Mouse (Mus musculus): ENCODE measurements around the gene Samd13. TPM values are rescaled to one million over a fixed set of nuclear protein-coding genes. Genes with fewer than 3 reads are reported as not detected.

Samd13 gene
- 0.53 and 0.59 TPM in 2 replicates for polyA plus RNA-seq (2015; fragmentation: Nextera tagmentation; extraction: Ambion mirVana)

DNA sequence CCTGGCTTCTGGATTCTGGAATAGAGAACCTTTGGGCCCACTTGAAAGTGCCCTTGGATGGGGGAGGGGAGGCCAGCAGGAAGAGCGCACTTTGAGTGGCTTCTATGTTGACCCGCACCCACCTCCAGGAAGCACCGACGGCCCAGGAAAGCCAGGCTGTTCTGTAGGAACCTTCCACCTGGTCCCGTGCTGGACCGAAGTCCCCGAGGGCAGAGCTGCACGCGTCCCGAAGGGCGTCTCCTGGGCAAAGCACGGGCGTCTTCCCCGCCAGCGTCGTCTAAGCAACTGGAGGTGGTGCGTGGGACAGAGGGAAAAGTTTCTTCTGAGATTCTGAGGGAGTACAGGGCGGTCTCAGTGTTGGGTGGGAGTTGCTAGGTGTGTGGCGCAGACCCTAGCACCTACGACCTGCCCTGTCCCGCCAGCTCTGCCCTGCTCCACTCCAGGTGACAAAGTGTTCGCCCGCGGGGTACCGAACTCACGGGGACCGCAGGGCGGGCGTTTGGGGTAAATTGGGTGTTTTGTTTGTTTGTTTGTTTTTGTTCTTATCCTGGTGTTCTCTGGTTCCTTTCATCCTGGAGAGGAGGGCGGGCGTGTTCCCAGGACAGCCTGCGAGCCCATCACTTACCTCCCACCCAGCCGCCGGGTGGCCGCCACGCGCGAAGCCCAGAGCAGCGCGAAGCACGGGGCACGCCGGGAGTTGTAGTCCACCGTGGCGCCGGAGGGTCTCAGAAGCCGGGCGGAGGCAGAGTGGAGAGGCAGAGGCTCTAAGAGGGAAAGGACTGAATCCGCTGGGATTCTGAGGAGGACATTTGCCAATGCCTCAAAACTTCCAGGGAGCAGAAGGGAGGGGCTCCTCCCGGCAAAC, at the start of gene Samd13:
Gene Samd13, minus strand, starts transcription at position 782 of the 865 bp plus-strand sequence.
- Histone ChIP-seq H3K4me1 (replicated peaks) (peaks cover 5% of the 10 kb centered on the region; the same call in 1 of the 2 replicates), H3K36me3 (no peaks in the 10 kb centered on the region), H3K9me3 (no peaks in the 10 kb centered on the region), H3K4me2 (replicated peaks) (peak within 1 kb of the TSS; percentile 90), H3K27me3 (replicated peaks) (no peaks in the 10 kb centered on the region), H3K9ac (peak within 1 kb of the TSS; percentile 51), H3K27ac (no peak within 1 kb of the TSS), H3K4me3 (replicated peaks) (peak within 1 kb of the TSS; percentile 49)
- peak; percentile 86 for ATAC-seq
- WGBS, result 2% methylated on average over 50 of the region's 50 CpGs

DNA sequence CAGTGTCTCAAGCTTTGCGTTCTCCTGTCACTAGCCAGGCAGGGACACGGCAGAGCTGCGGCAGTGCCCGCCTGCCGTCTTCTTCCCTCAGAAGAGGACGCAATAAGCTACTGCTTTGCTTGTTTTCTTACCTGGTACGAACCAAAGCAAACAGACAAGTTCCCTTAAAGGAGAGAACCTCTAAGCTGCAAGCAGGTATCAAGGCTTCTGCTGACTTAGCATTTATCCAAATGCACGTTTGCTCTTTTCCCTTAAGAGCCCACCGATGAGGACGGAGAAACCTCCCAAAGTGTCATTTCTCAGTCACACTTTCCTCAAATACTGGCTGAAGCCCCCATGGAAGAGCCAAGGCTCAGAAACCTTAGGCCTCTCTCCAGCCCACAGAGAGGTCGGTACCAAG, 46.1 kb upstream of the Samd13 start:
- H3K4me2 ChIP-seq (replicated peaks), result no peak overlapping the region
- no peaks in the 10 kb centered on the region for H3K36me3 ChIP-seq
- ATAC-seq, result no peak
- no peak overlapping the region for H3K4me3 ChIP-seq (replicated peaks)
- H3K27ac ChIP-seq, result no peak overlapping the region
- no peaks in the 10 kb centered on the region for H3K27me3 ChIP-seq (replicated peaks)
- no peaks in the 10 kb centered on the region for H3K9me3 ChIP-seq
- WGBS, result 94% methylated on average over 11 of the region's 11 CpGs
- no peaks in the 10 kb centered on the region for H3K4me1 ChIP-seq (replicated peaks)
- H3K9ac ChIP-seq, result no peak overlapping the region

DNA sequence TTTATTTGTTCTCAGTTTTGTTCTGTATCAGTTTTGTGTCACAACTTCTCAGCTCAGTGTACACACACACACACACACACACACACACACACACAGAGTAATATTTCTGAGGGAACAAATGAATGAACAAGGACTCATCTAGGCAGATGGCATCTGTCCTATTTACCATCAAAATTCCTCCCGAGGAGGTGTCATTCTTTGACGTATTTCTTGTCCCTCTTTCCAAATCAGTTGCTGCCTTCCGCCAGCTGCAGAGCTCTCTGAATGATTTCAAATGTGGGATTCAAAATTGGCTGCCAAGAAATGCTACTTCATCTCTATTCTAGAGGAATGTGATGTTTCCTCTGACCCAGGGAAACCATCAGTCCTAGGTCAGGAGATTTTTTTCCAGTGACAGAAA, 37.6 kb upstream of the Samd13 start:
- Histone ChIP-seq H3K4me3 (replicated peaks) (no peak overlapping the region), H3K36me3 (no peaks in the 10 kb centered on the region), H3K9me3 (no peaks in the 10 kb centered on the region), H3K4me1 (replicated peaks) (no peaks in the 10 kb centered on the region), H3K4me2 (replicated peaks) (no peak overlapping the region), H3K9ac (no peak overlapping the region), H3K27ac (no peak overlapping the region), H3K27me3 (replicated peaks) (no peaks in the 10 kb centered on the region)
- 53% methylated on average over 3 of the region's 3 CpGs for WGBS
- no peak for ATAC-seq

DNA sequence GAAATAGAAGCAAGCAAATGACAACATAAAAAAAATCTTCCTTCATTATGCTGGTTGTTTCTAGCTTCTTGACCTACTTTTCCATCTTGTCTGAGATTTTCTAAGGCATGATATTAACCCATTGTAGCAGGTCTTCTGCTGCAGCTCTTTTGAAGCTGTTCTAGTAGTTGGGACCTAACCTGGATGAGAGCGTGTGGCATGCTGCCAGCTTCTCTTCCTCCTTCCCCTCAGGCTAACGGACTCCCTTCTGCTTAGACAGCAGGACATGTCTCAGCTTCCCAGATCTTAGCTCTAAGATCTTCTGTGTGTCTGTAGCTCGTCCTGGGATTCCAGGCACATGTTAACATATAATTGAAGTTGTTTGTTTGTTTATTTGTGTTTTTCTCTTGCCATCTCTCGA, 34.3 kb upstream of the Samd13 start:
- Histone ChIP-seq H3K9ac (no peak overlapping the region), H3K27ac (no peak overlapping the region), H3K4me1 (replicated peaks) (no peaks in the 10 kb centered on the region), H3K36me3 (no peaks in the 10 kb centered on the region), H3K9me3 (no peaks in the 10 kb centered on the region), H3K4me2 (replicated peaks) (no peak overlapping the region), H3K4me3 (replicated peaks) (no peak overlapping the region), H3K27me3 (replicated peaks) (no peaks in the 10 kb centered on the region)
- WGBS, result 65% methylated on average over 4 of the region's 4 CpGs
- ATAC-seq, result no peak

DNA sequence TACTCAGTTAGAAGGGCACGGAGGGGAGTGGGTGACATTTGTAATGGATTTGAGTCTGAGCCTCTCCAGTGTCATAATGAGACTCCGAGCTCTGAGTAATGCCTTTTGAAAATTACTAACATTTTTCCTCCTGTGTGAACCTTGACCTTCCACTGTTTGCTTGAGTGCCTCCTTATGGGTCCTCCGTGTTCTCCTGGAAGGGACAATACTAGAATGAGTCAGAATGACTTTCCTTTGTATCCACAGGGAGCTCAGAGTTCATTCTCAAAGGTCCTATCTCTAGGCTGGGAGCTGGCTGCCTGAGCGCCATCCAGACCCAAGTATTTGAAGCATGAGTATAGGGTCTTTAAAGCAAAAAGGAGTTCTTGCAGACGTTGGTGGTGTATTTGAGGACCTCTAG, 32.9 kb upstream of the Samd13 start:
- no peak overlapping the region for H3K4me3 ChIP-seq (replicated peaks)
- H3K9ac ChIP-seq, result no peak overlapping the region
- ATAC-seq, result peak; percentile 97
- no peaks in the 10 kb centered on the region for H3K4me1 ChIP-seq (replicated peaks)
- no peaks in the 10 kb centered on the region for H3K36me3 ChIP-seq
- H3K4me2 ChIP-seq (replicated peaks), result no peak overlapping the region
- no peaks in the 10 kb centered on the region for H3K27me3 ChIP-seq (replicated peaks)
- no peaks in the 10 kb centered on the region for H3K9me3 ChIP-seq
- H3K27ac ChIP-seq, result no peak overlapping the region
- WGBS, result 62% methylated on average over 5 of the region's 5 CpGs

DNA sequence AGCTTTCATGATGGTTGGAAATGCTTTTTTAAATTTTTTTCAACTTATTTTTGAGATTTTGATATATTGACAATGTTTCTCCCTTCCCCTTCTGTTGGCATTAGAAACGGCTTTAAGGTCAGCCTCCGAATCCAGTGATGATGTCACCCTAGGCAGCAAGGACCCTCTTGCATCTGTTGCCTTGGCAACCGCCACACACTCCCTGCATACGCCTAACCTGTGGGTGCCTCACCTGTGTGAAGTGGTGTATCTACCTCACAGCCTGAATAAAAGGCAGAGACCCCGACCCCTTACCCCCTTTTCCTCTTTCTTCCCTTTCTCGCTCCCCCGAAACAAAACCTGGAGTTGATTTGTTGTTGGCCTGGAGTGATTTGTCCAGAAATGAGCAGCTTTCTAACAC, 26.9 kb upstream of the Samd13 start:
- WGBS, result 66% methylated on average over 7 of the region's 7 CpGs
- no peaks in the 10 kb centered on the region for H3K4me1 ChIP-seq (replicated peaks)
- no peak overlapping the region for H3K4me3 ChIP-seq (replicated peaks)
- H3K36me3 ChIP-seq, result no peaks in the 10 kb centered on the region
- no peaks in the 10 kb centered on the region for H3K9me3 ChIP-seq
- H3K27ac ChIP-seq, result no peak overlapping the region
- no peak overlapping the region for H3K4me2 ChIP-seq (replicated peaks)
- no peak for ATAC-seq
- no peak overlapping the region for H3K9ac ChIP-seq
- H3K27me3 ChIP-seq (replicated peaks), result no peaks in the 10 kb centered on the region

DNA sequence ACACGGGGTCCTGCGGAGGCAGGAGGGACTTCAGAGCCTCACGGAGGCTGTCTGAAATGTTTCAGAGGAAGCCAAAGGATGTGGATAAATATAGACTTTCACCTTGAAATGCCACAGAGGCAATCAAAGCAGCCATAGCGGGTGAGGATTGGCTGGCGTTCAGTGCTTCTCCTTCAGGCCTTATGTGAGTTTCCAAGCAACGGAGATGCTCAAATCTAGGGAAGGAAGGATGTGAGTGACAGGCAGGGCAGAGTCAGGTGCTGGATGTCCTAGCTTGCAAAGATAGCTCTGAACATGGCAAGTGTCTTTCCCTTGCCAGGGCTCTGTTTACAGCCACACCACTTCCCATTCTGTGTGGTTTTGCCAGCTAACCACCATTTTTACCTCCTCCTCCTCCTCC, 26.2 kb upstream of the Samd13 start:
- no peak overlapping the region for H3K4me2 ChIP-seq (replicated peaks)
- H3K36me3 ChIP-seq, result no peaks in the 10 kb centered on the region
- WGBS, result 53% methylated on average over 6 of the region's 6 CpGs
- ATAC-seq, result no peak
- no peaks in the 10 kb centered on the region for H3K4me1 ChIP-seq (replicated peaks)
- no peaks in the 10 kb centered on the region for H3K27me3 ChIP-seq (replicated peaks)
- H3K9me3 ChIP-seq, result no peaks in the 10 kb centered on the region
- H3K4me3 ChIP-seq (replicated peaks), result no peak overlapping the region
- no peak overlapping the region for H3K9ac ChIP-seq
- no peak overlapping the region for H3K27ac ChIP-seq

DNA sequence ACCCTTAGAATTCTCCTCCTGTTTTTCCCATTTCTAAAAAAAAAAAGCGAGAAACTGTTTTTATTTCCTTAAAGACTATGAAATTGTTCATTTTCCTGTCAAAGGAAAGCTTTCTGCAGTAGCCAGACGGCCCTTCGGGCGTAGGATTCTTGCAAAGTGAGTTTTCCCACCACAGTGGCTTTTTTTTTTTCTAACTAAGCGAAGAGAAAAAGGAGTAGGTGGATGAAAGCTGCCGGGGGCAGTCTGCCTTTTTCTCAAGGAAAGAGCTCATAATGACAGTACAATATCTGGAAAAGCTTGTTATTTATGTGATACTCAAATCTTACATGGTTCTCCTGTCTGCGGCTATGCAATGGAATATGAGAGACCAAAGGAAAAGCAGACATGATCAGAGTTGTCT, 25.7 kb upstream of the Samd13 start:
- 81% methylated on average over 7 of the region's 7 CpGs for WGBS
- Histone ChIP-seq H3K4me2 (replicated peaks) (no peak overlapping the region), H3K27ac (no peak overlapping the region), H3K9ac (no peak overlapping the region), H3K27me3 (replicated peaks) (no peaks in the 10 kb centered on the region), H3K4me3 (replicated peaks) (no peak overlapping the region), H3K4me1 (replicated peaks) (no peaks in the 10 kb centered on the region), H3K9me3 (no peaks in the 10 kb centered on the region), H3K36me3 (no peaks in the 10 kb centered on the region)
- no peak for ATAC-seq

DNA sequence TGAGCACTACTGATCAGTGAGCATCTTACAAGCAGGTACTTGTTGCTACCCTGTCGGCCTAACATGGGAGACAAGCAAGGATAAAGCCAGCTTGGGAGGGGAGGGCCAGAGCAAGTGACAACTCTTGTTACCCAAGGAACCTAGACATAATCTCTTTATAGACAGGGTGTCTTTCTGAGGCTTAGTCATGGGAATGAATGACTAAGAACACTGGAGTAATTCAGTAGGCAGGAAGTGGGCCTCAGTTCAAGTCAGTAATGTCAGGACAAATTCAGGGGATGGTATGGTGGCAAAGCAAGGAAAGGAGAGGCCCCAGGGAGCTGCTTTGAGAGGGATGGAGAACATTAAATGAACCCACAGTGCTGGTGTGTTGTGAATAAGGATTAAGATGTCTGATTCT, 23.7 kb upstream of the Samd13 start:
- H3K27ac ChIP-seq, result no peak overlapping the region
- H3K36me3 ChIP-seq, result no peaks in the 10 kb centered on the region
- no peak overlapping the region for H3K4me2 ChIP-seq (replicated peaks)
- no peaks in the 10 kb centered on the region for H3K27me3 ChIP-seq (replicated peaks)
- H3K9me3 ChIP-seq, result no peaks in the 10 kb centered on the region
- no peak overlapping the region for H3K4me3 ChIP-seq (replicated peaks)
- no peak for ATAC-seq
- 74% methylated on average over 1 of the region's 1 CpGs for WGBS
- no peak overlapping the region for H3K9ac ChIP-seq
- H3K4me1 ChIP-seq (replicated peaks), result no peaks in the 10 kb centered on the region

DNA sequence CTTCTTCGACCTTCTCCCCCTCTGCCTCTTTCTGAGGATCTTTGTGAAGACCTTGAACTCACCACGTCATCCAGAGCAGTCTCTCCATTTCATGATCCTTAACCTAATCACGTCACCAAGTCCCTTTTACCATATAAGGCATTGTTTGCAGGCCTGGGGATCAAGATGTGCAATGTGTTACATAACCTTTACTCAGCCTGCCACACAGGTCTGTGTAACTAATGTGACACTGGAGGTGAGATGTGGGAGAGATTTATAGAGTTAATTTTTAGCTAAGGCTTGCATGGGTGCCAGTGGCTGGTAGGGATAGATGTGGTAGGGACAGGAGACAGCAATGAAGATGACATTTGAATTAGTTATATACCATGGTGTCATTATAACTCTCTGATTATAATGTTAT, 23.0 kb upstream of the Samd13 start:
- WGBS, result 60% methylated on average over 3 of the region's 3 CpGs
- Histone ChIP-seq H3K27ac (no peak overlapping the region), H3K36me3 (no peaks in the 10 kb centered on the region), H3K9ac (no peak overlapping the region), H3K4me3 (replicated peaks) (no peak overlapping the region), H3K4me2 (replicated peaks) (no peak overlapping the region), H3K27me3 (replicated peaks) (no peaks in the 10 kb centered on the region), H3K9me3 (no peaks in the 10 kb centered on the region), H3K4me1 (replicated peaks) (no peaks in the 10 kb centered on the region)
- ATAC-seq, result peak; percentile 15; the same call in 1 of the 2 replicates

DNA sequence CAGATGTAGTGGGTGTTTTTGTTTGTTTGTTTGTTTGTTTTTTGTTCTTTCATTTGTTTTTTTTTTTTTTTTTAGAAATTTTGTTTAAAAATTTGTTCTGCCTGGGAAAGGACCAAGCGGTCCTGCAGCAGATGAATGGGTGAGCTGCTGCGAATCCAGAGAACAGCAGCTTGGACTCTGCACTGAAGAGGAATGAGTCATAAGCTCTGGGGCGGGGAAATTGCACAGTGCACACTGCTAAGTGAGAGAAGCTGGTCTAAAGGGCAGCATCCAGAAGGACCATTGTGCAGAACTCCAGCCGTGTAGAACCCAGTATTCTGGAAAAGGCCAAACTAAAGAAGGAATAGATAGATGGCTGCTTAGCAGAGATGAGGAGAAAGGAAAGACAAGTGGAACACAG, 18.7 kb upstream of the Samd13 start:
- Histone ChIP-seq H3K4me3 (replicated peaks) (no peak overlapping the region), H3K9me3 (no peaks in the 10 kb centered on the region), H3K27me3 (replicated peaks) (no peaks in the 10 kb centered on the region), H3K27ac (no peak overlapping the region), H3K4me2 (replicated peaks) (no peak overlapping the region), H3K9ac (no peak overlapping the region), H3K4me1 (replicated peaks) (no peaks in the 10 kb centered on the region), H3K36me3 (no peaks in the 10 kb centered on the region)
- WGBS, result 84% methylated on average over 4 of the region's 4 CpGs
- peak; percentile 45; the same call in 1 of the 2 replicates for ATAC-seq

DNA sequence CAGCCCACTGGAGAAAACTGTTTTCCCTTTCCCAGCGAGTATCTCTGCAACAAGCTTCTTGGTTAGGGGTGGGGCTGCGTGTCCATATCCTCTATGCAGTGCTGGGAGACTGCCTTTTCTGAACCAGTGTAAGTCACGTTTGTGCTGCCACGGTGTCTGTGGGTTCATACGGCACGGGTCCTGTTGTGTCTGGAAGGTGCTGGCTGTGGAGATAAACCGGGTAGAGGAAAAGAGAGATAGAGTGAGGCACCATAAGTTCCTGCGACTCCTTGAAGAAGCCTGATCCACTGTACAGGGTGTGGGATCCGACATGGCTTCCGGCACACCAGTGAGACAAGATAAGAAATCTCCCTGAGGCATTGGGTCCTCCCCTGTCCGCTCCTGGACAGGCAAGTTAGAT, 14.7 kb upstream of the Samd13 start:
- no peak for ATAC-seq
- Histone ChIP-seq H3K36me3 (no peaks in the 10 kb centered on the region), H3K9ac (no peak overlapping the region), H3K4me1 (replicated peaks) (no peaks in the 10 kb centered on the region), H3K9me3 (no peaks in the 10 kb centered on the region), H3K4me2 (replicated peaks) (no peak overlapping the region), H3K4me3 (replicated peaks) (no peak overlapping the region), H3K27me3 (replicated peaks) (no peaks in the 10 kb centered on the region), H3K27ac (no peak overlapping the region)
- 71% methylated on average over 11 of the region's 11 CpGs for WGBS

DNA sequence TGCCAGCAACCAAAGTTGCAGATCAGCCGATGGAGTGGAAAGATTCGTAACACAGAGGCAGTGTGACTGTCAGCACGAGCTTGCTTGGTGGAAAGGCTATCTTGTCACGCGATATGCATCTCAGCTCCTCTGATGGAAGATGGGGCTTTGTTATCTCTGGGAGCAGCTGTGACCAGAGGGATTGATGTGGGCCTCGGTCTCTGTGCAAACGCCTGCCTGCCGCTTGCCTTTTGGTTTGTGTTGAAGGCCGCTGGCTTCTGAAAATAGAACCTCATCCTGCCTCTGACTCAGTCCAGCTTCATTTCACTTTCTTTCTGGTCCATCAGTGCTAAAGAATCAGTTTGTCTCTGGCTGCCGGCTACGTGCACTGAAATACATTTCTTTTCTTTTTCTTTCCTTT, 13.6 kb upstream of the Samd13 start:
- H3K9me3 ChIP-seq, result no peaks in the 10 kb centered on the region
- no peaks in the 10 kb centered on the region for H3K27me3 ChIP-seq (replicated peaks)
- 67% methylated on average over 11 of the region's 11 CpGs for whole genome bisulfite sequencing
- H3K9ac ChIP-seq, result no peak overlapping the region
- no peak overlapping the region for H3K4me2 ChIP-seq (replicated peaks)
- no peak for ATAC-seq
- H3K27ac ChIP-seq, result no peak overlapping the region
- H3K4me1 ChIP-seq (replicated peaks), result no peaks in the 10 kb centered on the region
- H3K36me3 ChIP-seq, result no peaks in the 10 kb centered on the region
- H3K4me3 ChIP-seq (replicated peaks), result no peak overlapping the region

Data from intestine, embryonic 15.5 days (tissue).